Mouse (Mus musculus) embryo, embryonic 9.5 days (tissue): ENCODE measurements around the gene Oaz1.

Experiments used
- DNase-seq: peaks from one replicate; pipeline ENCODE4 v3.0.0-alpha.2; 2017; ENCODE audit errors: extremely low spot score

Gene Oaz1

DNA sequence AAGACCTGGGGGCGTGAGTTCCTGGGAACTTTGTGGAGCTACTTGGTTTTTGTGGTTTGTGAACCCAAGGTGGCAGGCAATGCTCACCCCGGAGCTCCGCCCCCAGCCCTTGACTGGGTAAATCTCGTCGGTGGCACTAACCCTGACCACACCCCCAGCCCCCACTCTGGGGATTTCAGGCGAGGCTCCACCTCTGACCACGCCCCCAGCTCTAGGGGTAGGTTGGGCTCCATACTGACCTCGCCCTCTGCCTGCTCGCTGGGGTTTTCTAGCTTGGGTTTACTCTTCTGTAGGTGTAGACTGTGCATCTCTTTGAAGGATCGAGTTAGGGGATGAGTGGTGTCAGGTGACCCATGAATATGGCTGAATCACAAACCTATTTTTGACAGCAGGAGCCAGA lies 22.1 kb downstream of the Oaz1 start:
- peak; percentile 63 for DNase-seq

- peak; percentile 97 for DNase-seq
Observed at GRCm38 (mm10) chr10:80854913-80855748, 28.7 kb downstream of the Oaz1 start, which contains the start of the genes Lsm7 and Sppl2b. Gene Lsm7, minus strand, starts transcription at chr10:80855209. Gene Sppl2b, plus strand, starts transcription at chr10:80855275.

DNA sequence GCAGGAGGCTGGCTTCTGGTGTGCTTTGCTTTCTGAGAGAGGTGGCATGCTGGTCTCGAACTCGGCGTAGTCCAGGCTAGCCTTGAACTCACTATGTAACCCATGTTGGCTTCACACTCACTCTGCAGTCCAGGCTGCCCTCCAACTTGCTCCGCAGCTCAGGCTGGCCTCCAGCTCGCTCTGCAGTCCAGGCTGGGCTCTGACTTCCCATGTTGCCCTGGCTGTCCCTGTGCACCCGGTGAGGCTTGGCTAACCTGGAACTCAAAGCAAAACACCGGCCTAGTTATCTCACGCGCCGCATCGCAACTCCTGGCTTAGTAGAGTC lies 29.3 kb downstream of the Oaz1 start:
- peak; percentile 16 for DNase-seq

DNA sequence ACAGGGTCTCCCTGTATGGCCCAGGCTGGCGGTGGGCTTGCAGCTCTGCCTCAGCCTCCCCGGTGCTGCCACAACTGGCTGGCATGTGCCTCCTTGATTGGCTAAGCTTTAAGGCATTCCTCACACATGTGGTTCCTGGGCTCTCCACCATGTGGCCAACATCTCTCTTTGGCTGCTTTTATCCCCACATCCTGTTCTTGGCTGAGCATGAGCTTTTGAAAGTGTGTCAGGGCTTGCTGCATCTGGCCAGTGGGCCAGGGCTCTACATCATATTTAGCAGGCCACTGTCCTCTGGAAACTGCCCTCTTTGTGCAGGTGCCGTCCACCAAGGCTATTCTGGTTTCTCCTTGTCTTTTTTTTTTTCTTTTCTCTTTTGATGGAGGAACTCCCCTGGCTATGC lies 29.8 kb downstream of the Oaz1 start:
- DNase-seq: no peak

DNA sequence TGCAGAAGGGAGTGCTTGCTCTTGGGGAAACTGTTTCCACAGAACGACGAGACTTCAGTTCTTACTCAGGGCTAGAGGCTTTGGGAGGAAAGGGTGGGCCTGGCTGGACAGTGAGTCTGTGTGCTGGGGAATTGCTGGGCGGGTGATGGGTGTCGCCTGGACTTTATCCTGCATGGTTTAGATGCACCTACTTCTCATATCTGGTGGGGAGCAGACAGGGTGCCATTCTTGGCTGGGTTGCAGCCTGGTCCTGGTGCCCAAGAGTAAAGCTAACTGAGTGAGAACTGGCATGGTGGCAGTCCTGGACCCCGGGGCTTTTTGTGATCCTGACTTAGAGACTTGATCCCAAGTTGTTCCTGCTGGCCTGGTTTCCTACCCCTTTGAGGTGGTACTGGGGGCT lies 30.5 kb downstream of the Oaz1 start:
- no peak for DNase-seq

DNA sequence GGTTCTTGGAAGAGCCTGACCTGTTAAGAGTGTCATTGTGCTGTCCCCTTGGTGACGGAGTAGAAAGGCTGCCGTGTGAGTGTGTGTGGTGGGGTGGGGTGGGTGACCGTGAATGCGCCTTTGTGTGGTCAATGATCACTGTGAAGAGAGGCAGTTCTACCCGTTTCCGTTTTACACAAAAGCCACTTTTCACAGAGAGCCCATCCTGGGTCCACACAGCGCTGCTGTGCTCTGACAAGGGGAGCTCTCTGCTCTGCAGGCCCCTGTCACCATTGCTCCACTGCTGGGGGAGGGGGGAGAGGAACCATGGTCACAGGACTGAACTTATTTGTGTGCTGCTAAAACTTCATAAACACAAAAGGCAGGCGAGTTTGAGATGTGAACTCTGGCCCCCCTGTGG lies 30.9 kb downstream of the Oaz1 start:
- no peak for DNase-seq

- DNase-seq: no peak
Observed at GRCm38 (mm10) chr10:80857848-80858247, 31.4 kb downstream of the Oaz1 start.

DNA sequence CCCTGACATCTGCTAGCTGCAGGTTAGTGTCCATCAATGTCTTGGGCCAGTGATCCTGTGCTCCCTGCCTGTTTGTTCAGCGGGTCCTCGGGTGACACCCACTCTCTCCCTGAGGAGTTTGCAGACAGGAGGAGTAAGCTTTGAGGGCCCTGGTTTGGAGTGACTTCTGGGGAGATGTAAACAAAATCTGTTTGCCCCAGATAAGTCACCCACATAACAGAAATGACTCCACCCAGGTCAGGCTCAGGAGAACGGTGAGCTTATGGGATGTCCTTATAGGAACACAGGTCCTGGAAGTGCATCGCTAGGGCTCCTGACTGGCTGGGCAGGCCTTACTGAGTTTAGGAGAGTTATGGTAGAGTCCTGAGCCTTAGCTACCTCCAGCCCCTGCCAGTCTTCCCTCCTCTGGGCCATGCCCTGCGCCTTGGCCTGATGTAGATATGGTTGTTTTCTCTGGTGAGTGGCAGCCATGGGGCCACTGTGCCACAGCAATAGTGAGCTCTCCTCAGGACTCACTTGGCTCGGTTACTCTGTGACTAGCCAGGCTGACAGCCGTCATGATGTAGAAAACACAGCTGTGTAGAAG lies 32.0 kb downstream of the Oaz1 start:
- no peak for DNase-seq

DNA sequence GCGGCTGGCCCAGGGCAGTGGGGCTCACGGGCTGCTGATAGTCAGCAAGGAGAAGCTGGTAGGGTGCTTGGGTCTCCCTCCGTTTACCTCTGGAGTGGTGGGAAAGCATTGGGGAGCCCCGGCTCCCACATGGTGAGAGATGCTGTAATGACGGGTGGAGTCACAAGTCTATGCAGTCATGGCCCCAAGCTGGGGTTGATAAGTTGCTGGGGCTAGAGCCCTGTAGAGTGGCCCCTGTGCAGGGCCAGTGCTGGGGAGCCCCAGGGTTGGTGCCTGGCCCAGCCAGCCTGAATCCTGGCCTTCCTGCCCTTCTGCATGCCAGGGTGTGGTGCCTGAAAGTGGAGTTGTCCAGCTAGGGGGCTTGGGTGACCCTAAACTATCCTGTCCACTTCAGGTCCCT lies 35.8 kb downstream of the Oaz1 start:
- no peak for DNase-seq

DNA sequence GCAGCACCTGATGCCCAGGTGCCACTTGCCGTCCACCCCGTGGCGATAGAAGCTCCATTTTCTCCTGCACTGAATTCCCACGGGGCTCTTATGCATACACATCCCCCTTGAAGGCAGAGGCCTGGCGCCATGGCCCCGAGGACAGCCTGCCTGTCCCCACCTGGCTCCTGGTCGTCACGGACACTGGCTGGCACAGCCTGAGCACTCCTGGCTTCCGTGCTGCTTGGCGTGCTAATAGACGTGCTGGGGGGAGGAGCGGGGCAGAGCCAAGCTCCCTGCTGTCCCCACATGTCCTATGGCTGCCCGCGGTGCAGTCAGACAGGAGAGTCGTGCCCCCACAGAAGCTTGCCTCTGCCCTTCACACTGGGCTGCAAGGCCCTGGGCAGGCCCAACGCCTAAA lies 38.0 kb downstream of the Oaz1 start:
- DNase-seq: no peak

DNA sequence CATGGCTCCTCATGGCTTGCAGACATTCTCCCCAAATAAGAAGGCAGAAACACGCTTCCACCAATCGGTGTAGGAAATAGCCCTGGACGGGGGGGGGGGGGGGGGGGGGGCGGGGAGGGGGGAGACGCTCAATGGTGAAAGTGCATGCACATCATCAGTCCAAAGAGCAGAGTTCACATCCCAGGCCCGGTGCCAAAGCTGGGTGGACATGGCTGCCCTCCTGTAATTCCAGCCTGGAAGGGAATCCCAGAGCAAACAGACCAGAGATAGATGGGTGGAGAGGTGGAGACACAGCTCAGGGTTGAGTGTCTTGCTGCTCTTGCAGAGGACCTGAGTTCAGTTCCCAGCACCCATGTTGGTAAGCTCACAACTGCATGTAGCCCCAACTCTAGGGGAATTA lies 44.5 kb downstream of the Oaz1 start:
- no peak for DNase-seq

GRCm38 (mm10) chr10:80871581-80871980 lies 45.1 kb downstream of the Oaz1 start, which contains the start of gene Tmprss9:
Gene Tmprss9, plus strand, starts transcription at chr10:80871848.
- DNase-seq: no peak

- DNase-seq: no peak
Observed at GRCm38 (mm10) chr10:80874035-80874434, 47.6 kb downstream of the Oaz1 start.

DNA sequence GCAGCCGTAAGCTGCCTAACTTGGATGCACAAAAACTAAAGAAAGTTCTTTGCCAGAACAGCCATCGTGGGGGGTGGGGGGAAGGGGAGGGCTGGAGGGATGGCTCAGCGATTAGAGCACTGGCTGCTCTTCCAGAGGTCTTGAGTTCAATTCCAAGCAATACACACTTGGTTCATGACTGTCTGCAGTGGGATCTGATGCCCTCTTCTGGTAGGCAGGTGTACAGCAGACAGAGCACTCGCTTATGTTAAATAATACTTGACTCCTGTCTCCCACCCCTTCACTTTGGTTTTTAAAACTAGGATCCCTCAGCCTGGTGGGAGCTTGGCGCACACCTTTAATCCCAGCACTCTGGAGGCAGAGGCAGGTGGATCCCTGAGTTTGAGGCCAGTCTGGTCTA lies 49.6 kb downstream of the Oaz1 start:
- peak; percentile 57 for DNase-seq

- no peak for DNase-seq
Observed at GRCm38 (mm10) chr10:80876594-80876993, 50.1 kb downstream of the Oaz1 start.
